Mouse (Mus musculus) midbrain, embryonic 10.5 days (tissue): Measurements from ENCODE around the gene Gfral. TPM values are rescaled to one million over a fixed set of nuclear protein-coding genes. Genes with fewer than 3 reads are reported as not detected.
"Not testable (repeated sequence)": the region's sequence is repeated elsewhere in the genome, so short reads cannot be mapped to it uniquely, and the experiment has no call there.

ENCODE experiments used
- DNase-seq: peaks from one replicate; pipeline ENCODE4 v3.0.0-alpha.2; 2017; ENCODE audit warnings: low spot score
- H3K27ac ChIP-seq: fragments of 300-500 bp; sonication (generic); replicated peaks from 2 replicates; pipeline ENCODE4 v1.5.1; 2016; ENCODE audit warnings: mild to moderate bottlenecking
- H3K27me3 ChIP-seq: fragments of 300-500 bp; sonication (generic); 2 replicates; pipeline ENCODE4 v1.6.1; 2016; ENCODE audit warnings: low read depth, mild to moderate bottlenecking; ENCODE audit not compliant: poor library complexity, severe bottlenecking
- H3K36me3 ChIP-seq: fragments of 300-500 bp; sonication (generic); 2 replicates; pipeline ENCODE4 v1.6.1; 2016; ENCODE audit warnings: mild to moderate bottlenecking, moderate library complexity
- H3K4me1 ChIP-seq: fragments of 300-500 bp; sonication (generic); 2 replicates; pipeline ENCODE4 v1.6.1; 2016
- H3K4me3 ChIP-seq: fragments of 300-500 bp; sonication (generic); 2 replicates; pipeline ENCODE4 v1.5.1; 2016; ENCODE audit warnings: mild to moderate bottlenecking, moderate library complexity
- H3K9me3 ChIP-seq: fragments of 300-500 bp; sonication (generic); replicated peaks from 2 replicates; pipeline ENCODE4 v1.6.1; 2016; ENCODE audit warnings: mild to moderate bottlenecking
- WGBS: fragments of 180-500 bp; shearing (Covaris S2); methylation state at CpG from one replicate; pipeline ENCODE4 v1.1.7; 2016; 5-methylcytosine and 5-hydroxymethylcytosine counted together
- polyA plus RNA-seq: library from polyadenylated mRNA; unstranded; fragments of >200 nt; fragmentation: Nextera tagmentation; extraction: Ambion mirVana; gene quantifications from 2 replicates; pipeline ENCODE4 v1.2.1, GENCODE M21; 2016

Gene Gfral
- polyA plus RNA-seq, 1 experiment from 2014 or later = not detected

DNA sequence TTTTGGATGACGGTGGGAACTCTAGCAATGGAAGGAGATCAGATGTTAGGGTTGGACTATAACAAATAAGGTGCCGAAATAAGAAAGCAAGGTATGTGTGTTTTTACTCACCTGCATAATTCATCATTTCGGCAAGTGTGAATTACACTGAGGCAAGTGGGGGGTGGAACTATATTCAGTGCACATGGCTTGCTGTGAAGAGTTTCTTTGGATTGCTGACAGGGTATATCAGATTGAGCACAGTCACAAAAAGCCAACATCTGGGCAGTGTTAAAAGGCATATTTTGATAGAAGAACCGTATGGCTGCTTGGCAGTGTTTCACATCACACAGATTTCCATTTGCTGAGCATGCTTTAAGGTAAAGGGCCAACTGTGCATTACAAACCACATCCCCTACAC is 16.5 kb downstream of the Gfral start:
- 87% methylated on average over 4 of the region's 4 CpGs for WGBS
- Histone ChIP-seq H3K27me3 (no peaks in the 10 kb centered on the region), H3K4me1 (no peaks in the 10 kb centered on the region), H3K36me3 (no peaks in the 10 kb centered on the region), H3K27ac (no peak overlapping the region), H3K9me3 (no peaks in the 10 kb centered on the region), H3K4me3 (no peak overlapping the region)
- DNase-seq = no peak

DNA sequence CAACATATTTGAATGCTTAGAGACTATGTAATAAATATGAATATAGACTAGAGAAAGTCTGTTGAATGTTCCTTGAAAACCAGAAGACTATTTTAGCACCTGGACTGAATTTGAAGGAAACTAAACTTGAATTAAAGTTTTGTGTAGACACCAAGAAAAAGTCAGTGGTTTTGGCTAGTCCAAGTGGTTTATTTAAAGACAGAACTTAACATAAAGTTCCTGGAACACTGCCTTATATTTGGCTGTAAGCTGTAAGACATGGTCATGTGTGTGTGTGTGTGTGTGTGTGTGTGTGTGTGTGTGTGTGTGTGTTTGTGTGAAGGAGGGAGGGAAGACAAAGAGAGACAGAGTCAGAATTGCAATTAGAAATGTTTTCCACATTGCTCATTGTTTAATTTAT is 34.2 kb downstream of the Gfral start:
- Histone ChIP-seq H3K27ac (no peak overlapping the region), H3K27me3 (no peaks in the 10 kb centered on the region), H3K4me1 (no peaks in the 10 kb centered on the region), H3K4me3 (no peak overlapping the region), H3K9me3 (no peaks in the 10 kb centered on the region; the same call in 1 of the 2 replicates), H3K36me3 (no peaks in the 10 kb centered on the region)
- DNase-seq = no peak

DNA sequence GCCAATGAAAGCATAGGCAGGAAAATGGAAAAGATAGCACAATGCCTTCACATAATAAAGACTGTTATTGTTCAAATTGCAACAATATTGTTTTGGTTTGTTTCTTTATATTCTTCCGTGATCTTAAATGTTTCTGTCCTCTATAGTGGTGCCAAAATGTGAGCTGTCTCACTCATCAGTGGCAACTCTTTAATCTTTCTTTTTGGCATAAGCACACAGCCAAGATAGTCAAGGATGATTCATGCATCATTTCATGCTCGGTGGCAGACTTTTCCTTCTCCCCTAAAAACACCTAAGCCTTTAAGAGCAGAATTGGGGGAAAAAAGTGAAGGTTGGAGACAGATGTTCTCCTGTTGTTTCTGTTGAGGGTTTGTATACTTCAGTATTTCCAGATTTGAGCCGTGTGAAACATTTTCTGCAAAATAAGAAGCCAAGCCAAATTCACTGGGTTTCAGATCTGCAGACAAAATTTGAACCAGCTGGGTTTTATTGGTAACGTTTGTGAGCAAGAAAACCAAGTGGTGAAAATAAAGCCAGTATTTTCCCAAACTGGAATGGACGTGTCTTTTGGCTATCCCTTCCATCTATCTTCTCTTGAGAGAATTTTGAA is 40.7 kb downstream of the Gfral start:
- Histone ChIP-seq H3K27ac (no peak overlapping the region), H3K27me3 (no peaks in the 10 kb centered on the region), H3K9me3 (no peaks in the 10 kb centered on the region; the same call in 1 of the 2 replicates), H3K4me3 (no peak overlapping the region), H3K4me1 (no peaks in the 10 kb centered on the region), H3K36me3 (no peaks in the 10 kb centered on the region)
- 83% methylated on average over 5 of the region's 5 CpGs for WGBS
- DNase-seq = no peak

DNA sequence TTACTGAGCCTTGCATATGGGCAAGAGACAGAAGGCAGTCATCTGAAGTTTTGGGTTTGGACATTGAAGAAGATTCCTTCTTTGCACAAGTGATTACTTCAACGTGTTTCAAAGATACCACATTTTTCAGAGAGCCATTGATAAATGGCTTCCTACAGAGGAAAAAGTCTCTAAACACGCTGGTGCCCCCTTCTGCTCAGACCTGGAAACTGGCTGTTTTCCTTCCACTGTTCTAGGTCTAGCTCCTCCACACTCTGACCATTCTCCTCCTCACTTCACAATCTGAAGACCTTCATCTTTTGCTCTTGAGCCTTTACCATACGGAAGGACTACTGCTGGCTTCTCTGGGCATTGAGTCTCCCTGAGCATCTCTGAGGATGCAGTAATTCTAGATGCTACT is 45.1 kb downstream of the Gfral start:
- H3K27me3 ChIP-seq = no peaks in the 10 kb centered on the region
- H3K4me1 ChIP-seq = no peaks in the 10 kb centered on the region
- H3K4me3 ChIP-seq = no peak overlapping the region
- H3K27ac ChIP-seq = no peak overlapping the region
- no peaks in the 10 kb centered on the region for H3K36me3 ChIP-seq
- no peaks in the 10 kb centered on the region for H3K9me3 ChIP-seq
- no peak for DNase-seq
- 59% methylated on average over 3 of the region's 3 CpGs for WGBS

DNA sequence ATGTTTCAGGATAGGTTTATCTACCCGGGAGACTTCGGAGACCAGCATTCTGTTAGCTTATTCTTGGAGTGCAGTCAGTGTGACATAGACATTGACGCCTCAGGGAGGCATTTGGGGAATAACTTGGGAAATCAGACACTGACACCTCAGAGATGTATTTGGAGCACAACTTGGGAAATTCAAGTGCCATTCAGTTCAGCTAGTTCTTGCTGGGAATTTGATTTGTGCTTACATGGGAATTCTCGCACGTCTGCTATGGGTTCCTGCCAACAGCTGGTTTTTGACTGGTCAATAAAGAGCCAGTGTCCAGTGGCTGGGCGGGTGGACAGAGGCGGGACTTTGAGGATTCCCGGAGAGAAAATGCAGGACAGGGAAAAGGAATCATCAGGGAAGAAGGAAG is 51.0 kb downstream of the Gfral start:
- DNase-seq = no peak
- no peaks in the 10 kb centered on the region for H3K27me3 ChIP-seq
- 70% methylated on average over 8 of the region's 8 CpGs for WGBS
- H3K36me3 ChIP-seq = no peaks in the 10 kb centered on the region
- no peak overlapping the region for H3K27ac ChIP-seq
- H3K4me3 ChIP-seq = no peak overlapping the region
- H3K4me1 ChIP-seq = no peaks in the 10 kb centered on the region
- no peaks in the 10 kb centered on the region for H3K9me3 ChIP-seq

DNA sequence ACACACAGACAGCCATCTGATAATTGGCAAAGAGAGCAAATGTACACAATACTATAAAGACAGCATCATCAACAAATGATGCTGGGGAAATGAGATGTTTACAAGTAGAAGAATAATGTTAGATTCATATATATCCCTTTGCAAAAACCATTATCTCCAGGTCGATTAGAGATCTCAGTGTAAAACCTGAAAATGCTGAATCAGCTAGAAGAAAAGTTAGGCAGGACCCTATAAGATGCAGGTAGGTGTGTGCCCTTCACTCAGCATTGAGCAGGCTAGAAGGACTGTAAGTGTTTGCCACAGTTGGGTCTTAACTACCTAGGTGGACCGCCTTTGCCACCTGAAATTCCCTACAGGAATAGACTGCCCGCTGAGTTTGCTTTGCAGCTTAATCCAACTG is 67.9 kb downstream of the Gfral start:
- Histone ChIP-seq H3K27me3 (peaks cover 26% of the 10 kb centered on the region; the same call in 1 of the 2 replicates), H3K4me1 (peaks cover 6% of the 10 kb centered on the region; the same call in 1 of the 2 replicates), H3K4me3 (no peak overlapping the region), H3K9me3 (no peaks in the 10 kb centered on the region), H3K36me3 (no peaks in the 10 kb centered on the region), H3K27ac (no peak overlapping the region)
- 57% methylated on average over 3 of the region's 3 CpGs for WGBS
- DNase-seq = no peak

DNA sequence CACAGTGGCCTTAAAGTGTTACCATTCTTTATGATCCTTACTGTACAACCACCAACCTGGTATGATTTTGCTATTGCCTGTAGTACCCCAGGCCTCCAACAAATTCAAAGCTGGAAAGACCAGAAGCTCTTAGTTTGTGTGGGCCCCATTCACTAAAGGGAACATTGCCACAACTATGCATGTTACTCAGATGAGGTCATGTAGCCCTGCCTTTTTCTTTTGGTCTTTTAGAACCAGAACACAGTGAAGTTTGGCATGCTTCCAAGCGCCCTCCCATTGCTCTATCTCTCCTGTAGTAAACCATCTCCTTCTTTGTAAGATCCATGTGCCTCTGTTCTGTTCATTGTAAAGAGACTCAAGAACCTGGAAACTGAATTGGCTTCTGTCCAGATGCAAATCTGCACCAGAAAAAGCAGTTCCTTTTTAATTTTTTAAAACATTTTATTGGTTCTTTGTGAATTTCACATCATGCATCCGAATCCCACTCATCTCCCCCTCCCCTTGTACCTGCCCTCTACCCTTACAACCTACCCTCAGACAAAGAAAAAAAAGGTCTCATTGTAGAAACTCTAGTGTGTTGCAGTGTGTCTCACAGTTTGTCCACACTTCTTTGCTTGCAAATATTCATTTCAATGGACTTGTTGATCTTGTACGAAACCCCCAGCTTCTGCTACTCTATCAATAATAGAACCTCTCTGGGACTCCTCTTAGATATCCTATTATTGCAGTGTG is 74.9 kb downstream of the Gfral start:
- 88% methylated on average over 3 of the region's 3 CpGs for WGBS
- Histone ChIP-seq H3K4me1 (no peaks in the 10 kb centered on the region), H3K27ac (no peak overlapping the region), H3K27me3 (peaks cover 39% of the 10 kb centered on the region), H3K9me3 (no peaks in the 10 kb centered on the region), H3K36me3 (no peaks in the 10 kb centered on the region), H3K4me3 (no peak overlapping the region)
- no peak for DNase-seq

DNA sequence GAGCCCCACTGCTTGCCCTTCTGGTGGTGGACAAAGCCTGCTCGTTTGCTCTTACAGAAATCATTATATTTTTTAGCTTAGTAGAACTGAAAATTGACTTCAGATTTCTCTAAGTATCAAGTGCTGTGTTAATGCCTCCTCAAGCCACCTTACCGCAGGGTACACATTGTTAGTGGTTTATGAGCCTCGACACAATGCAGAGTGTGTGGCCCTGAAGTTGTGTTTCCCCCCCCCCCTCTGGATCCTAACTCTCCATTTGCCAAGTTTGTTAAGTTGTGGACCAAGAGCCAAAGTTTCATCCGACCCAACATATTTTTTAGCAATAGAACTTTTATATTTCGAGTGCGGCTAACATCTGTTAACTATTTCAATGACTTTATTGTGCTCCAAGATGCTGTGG is 79.4 kb downstream of the Gfral start:
- H3K27me3 ChIP-seq = peaks cover 24% of the 10 kb centered on the region
- H3K36me3 ChIP-seq = no peaks in the 10 kb centered on the region
- H3K4me1 ChIP-seq = no peaks in the 10 kb centered on the region
- H3K9me3 ChIP-seq = no peaks in the 10 kb centered on the region
- no peak overlapping the region for H3K4me3 ChIP-seq
- no peak for DNase-seq
- H3K27ac ChIP-seq = no peak overlapping the region
- 85% methylated on average over 6 of the region's 6 CpGs for WGBS

DNA sequence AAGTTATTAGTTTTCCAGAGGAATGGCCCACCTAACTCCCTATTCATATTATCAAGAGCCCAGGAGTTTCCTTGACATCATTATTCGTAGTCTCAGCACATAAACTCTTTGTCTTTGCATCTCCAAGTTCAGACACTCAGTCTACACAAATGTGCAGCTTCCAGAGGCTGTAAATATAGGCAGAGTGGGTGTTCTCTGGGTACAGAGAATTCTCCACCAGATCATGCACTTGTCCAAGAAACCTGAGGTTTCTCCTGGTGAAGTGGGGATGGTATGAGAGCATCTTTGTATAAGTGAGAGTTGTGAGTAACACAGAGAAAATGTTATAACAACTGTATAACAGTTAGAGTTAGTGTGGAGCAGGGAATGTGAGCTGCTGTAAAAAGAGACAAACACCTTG is 84.1 kb downstream of the Gfral start:
- no peaks in the 10 kb centered on the region for H3K27me3 ChIP-seq
- H3K4me3 ChIP-seq = no peak overlapping the region
- no peaks in the 10 kb centered on the region for H3K4me1 ChIP-seq
- H3K9me3 ChIP-seq = no peaks in the 10 kb centered on the region
- 71% methylated on average over 1 of the region's 1 CpGs for WGBS
- DNase-seq = no peak
- H3K27ac ChIP-seq = no peak overlapping the region
- no peaks in the 10 kb centered on the region for H3K36me3 ChIP-seq

DNA sequence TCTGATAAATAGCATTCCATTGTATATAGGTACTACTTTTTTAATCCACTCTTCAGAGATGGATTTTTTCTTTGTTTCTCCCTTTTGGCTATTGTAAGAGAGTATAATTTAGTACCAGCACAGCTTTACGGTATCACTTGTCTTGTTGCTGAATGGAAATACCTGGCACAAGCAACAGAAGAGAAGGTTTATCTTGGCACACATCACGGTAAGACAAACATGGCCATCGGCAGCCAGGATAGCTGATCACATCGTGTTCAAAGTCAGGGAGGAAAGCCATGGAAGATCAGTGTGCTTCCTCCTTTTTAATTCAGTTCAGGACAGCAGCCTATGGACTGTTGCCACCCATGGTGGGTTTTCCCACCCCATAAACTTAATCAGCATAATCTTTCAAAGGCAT is 89.2 kb downstream of the Gfral start:
- no peaks in the 10 kb centered on the region for H3K9me3 ChIP-seq
- no peaks in the 10 kb centered on the region for H3K4me1 ChIP-seq
- DNase-seq = no peak
- WGBS = 87% methylated on average over 4 of the region's 4 CpGs
- no peak overlapping the region for H3K4me3 ChIP-seq
- H3K36me3 ChIP-seq = no peaks in the 10 kb centered on the region
- no peaks in the 10 kb centered on the region for H3K27me3 ChIP-seq
- H3K27ac ChIP-seq = no peak overlapping the region

DNA sequence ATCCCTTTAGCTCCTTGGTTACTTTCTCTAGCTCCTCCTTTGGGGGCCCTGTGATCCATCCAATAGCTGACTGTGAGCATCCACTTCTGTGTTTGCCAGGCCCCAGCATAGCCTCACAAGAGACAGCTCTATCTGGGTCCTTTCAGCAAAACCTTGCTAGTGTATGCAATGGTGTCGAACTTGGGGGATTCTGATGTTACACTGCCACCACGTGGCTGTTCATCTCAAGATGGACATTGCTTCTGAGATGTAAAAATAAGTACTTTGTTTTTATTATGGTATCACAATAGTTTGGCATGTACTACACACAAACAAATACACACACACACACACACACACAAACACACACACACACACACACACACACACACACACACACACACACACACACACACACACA is 90.6 kb downstream of the Gfral start:
- H3K36me3 ChIP-seq, H3K4me3 ChIP-seq, H3K9me3 ChIP-seq, H3K27me3 ChIP-seq, H3K27ac ChIP-seq, H3K4me1 ChIP-seq: not testable (repeated sequence)
- WGBS = 12% methylated on average over 2 of the region's 2 CpGs
- DNase-seq = peak; percentile 49
